Mouse (Mus musculus) right cerebral cortex, postnatal 14 days (tissue): ENCODE measurements around the gene Gm37240.

Experiments
- DNase-seq: peaks from one replicate; pipeline ENCODE4 v3.0.0; 2022

Gene Gm37240

DNA sequence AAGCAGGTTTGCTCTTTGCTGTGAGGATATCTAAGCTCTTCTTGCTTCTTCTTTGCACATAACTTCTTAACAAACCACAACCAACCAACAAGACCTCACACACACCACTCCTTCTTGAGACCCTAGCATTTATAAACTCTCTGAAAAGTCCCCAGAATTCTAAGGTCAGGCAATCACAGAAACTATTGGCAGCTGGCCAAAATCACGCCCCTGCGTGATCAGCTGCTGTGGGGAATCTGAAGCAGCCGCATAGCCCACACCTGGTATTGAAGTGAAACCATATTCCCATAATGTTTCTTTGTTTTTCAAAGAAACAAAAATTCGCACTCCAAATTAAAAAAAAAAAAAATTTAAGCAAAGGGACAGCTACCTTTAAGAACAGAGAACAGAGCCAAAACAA lies 141.2 kb downstream of the Gm37240 start:
- DNase-seq: no peak

DNA sequence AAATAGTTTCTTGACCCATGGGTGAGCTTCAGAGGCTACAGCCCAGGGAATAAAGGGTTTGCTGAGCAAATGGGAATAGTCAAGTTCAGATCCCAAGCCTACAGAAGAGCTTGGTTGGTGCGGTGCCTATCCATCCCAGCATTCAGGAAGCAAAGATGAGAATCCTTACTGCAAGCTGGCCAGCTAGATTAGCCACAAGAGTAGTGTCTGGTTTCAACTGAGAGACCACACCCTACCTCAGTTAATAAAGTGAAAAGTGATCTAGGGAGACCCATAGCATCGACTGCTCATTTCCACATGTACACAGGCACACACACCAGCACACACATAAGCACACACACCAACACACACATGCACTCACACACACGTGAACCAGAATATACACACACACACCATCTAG lies 145.6 kb downstream of the Gm37240 start:
- no peak for DNase-seq

DNA sequence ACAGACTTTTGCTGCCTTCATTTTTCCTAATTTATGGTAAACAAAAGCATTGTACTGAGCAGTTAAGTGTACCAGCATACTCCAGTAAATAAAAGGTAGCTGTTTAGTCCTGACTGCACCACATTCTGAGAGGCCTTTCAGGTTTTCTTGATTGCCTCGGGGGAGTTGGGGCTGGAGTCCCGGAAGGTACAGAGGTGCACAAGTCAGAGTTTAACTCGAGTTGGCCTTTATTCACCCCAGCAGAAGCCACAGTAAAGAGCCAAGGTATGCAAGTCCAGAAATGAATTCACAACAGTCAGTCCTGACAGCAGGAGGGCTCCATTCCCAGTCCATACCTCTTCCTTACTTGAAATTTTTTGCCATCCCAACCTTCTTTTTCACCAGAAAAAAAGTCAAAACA lies 148.7 kb downstream of the Gm37240 start:
- no peak for DNase-seq

DNA sequence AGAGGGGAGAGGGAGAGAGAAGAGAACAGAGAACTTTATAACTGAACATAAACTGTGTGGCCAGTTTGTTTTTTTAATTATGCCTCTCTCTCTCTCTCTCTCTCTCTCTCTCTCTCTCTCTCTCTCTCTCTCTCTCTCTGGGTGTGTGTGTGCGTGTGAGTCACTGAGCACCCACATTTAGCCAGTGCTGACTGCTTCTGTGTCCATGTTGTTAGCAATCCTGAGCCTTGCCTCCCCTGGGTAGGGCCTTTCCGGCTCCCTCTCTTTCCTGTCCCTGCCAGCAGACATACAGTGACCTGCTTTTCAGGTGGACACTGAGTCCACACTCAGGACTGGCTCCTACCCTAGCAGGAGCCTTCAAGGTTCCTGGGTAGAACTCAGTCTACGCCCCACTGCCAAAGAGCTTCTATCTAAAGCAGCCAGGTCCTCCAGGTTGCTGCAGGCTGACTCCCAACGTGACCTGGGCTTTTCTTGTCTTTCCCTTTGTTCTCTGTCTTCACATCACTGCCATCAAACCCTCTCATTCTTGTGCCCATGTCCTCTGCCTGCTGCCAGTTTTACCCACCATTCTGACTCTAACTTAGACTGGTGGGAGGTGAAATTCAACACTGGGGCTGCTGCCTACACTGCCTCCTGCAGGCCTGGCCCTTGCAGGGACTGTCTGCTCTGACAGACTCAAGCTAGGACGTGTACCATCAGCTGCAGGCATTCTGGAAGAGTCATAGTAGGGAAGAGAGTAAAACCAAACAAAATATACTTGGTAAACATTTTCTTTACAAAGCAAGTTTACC lies 153.2 kb downstream of the Gm37240 start:
- DNase-seq: no peak

DNA sequence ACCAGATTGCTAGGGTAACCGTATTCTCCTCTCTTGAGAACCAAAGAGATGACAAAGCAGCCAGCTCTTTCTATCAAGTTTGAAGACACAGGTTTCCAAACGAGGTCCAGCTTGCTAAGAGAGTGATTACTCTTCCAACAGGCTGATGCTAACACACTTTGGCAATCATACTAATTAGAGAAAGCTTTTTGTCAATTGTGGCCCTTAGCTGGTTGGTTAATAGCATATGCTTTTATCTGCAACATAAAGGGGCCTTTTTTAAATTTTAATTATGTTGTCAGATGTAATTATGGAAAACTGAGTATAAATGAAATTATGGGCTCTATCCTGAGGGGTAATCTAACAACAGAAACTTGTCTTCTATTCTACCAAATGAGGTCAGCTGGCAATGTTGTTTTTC lies 160.1 kb downstream of the Gm37240 start:
- no peak for DNase-seq

DNA sequence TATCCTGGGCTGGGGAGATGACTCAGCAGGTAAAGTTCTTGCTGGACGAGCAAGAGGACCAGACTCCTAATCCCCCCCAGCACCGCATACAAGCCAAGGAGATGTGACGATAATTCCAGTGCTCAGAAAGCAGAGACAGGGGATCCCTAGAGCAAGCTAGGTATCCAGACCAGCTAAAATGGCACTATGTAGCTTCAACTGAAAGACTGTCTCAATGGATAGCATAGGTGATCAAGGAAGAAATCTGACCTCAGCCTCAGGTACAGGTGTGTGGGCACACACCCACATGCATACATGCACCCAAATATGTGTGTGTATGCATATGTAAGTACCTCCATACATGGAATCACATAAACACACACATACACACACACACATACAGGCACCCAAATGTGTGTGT lies 161.3 kb downstream of the Gm37240 start:
- no peak for DNase-seq

DNA sequence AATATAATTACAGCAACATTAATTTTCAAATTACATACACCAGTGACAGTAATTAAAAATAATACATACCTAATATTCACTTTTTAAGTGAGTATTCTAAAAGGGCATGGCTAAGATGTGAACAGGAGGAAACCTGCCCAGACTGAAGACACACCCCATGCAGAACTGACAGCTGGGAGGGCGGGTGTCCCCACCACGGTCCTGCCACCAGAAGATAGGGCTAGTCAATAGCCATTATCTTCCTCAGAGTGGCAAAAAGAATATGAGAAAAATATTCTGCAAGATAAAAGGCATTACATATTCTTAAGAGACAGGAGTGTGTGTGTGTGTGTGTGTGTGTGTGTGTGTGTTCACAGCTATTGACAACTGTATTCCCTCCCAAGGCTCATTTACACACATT lies 162.2 kb downstream of the Gm37240 start:
- DNase-seq: no peak

DNA sequence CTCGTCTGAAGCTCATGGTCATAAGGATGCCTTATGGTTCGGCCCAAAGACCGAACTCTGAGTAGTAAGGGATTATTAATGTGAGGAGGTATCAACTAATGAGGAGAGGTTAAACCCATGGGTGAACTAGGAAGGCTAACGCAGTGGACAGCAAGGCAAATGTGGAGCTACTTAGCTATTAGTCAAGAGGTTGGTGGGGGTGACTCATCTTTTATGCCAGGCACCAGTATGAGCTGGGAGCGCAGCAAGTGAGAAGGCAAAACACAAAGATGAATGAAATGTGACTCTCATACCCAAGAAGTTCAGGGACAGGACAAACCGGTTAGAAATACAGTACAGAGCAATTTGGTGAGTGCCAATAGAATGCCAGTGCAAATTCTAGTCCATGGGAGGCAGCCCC lies 164.7 kb downstream of the Gm37240 start:
- DNase-seq: no peak

DNA sequence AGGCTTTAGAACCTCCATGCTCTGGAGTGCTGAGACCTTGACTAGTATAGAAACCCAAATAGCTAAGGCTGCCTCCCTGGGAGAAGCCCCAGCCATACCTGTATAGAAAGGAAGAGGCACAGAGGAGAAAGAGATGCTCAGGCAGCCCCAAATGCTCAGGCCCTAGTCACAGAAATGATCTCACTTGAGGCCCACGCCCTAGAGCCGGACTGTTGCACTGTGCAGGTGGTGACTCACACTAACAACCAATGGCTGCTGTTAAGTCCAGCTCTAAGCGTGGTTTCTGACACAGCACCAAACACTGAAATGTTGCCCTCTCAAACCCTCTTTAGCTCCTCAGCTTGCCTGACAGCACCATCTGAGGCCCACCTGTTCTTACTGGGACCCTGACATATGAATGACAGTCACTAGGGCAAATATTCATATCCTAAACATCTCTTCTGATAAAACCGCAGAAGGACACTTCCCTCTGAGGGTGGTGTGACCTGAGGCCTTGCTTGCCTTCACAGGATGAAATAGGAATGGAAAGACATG lies 171.5 kb downstream of the Gm37240 start:
- DNase-seq: no peak

DNA sequence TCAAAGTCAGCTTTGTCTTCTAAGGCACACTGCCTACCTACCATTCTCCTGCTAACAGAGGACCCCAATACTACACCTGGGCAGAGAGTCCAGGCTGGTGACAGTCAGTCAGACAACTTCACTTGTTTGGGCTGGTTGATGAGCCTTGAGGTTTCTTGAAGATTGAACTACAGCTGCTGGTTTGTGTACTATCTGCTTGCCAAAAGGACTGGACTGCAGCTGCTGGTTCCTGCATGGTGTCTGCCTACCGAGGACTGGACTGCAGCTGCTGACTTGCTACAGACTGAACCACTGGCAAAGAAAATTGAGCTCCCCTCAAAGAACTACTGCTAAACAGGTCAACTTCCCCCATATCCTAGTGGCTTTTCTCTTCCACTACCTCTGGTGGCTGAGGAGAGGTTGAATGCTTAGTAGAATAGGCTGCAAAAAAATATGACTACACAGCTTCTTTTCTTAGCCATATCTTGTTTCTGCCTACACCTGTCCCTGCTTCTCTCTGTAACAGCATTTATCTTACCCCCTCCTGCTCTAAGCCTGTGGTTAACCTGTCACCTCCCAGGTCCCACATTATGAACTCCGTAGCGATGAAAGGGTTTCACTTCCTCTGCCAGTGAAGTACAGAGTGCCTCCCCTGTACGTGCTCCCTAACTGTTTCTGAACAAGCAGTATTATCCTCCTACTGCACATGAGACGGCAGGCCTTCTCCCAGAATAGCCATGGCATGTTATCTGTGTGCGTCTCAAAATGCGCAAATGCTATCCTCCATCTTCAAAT lies 173.2 kb downstream of the Gm37240 start:
- DNase-seq: no peak

DNA sequence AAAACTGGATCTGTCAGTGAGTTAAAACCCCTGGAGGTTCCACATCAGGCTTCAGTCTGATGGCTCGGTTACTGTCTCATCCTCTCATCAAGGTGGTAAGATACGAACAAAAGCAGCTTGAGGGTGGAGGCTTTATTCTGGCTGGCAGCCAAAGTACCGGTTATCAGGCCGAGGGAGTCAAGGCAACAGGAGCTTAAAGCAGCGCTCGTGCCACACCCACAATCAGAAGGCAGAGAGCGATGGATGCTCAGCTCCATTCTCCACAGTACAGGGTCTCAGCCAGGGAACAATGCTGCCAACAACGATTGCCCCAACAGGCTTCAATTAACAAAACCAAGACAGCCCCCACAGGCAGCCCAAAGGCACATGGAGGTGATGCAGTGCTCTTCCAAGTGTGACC lies 176.6 kb downstream of the Gm37240 start:
- no peak for DNase-seq

DNA sequence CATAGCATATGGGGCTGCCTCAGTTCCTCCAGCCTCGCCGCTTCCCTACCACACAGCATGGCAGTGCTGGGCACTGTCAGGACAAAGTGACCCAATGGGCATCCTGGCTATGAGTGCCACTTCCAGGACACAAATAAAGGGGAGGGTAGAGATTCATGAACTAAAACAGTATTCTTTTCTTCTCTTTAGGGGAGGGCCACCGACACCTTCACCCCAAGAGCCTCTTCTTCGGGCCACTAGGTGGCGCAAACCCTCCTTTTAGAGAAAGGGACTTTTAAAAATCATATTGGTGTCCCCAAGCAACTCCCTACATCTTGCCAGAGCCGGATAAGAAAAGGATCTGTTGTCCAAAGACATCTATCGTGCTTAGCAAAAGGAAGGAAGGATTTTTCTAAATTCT lies 179.9 kb downstream of the Gm37240 start:
- peak; percentile 49 for DNase-seq

DNA sequence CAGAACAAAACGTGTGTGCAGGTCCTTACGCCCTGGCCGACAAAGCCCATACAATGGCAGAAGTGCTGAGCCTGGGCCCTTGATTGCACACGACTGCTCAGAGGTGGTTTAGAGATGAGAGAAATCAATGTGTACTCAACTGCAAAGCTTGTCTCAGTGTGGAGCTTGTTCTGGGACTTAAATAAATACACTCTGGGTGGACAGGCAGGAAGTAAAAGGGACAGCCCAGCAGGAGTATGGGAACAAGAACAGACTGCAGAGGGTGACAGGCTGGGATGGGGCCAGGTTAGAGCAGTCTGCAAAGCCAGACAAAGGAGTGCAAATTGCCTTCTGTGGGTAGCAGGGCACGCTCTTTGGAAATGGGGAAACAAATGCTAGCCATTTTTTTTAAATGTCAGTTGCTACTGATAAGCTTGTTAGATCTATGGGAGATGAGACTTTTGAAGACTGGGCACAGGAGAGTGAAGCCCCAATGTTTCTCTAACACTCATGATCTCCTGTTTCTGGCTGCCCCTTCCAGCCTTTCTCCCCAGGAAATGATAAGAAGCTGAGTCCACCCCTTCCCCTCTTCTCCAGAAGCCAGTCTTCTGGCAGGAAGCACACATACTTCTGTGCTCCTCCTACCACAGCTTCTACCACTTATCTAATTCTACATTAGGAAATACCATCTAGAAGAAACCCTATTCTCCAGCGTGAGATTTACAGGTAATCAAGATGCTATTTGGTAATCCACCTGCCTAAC lies 184.0 kb downstream of the Gm37240 start:
- DNase-seq: no peak

DNA sequence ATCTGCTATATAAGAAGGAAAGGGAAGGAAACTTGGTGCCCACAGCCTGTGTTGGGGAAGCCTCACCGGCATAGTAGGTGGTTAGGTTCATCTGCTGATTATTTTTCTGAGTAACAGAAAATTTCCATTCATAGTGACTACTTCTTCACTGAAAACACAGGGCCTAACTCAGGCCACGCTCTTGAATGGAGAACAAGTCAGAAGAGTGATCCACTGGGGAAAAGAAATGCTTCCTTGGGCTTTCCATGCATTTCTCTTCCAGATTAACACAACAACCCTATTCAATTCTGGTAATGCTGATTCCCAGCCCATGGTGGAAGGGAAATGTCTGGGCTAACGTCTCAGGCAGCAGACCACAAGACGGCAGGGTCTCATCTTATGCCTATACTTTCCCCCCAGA lies 188.8 kb downstream of the Gm37240 start:
- no peak for DNase-seq

DNA sequence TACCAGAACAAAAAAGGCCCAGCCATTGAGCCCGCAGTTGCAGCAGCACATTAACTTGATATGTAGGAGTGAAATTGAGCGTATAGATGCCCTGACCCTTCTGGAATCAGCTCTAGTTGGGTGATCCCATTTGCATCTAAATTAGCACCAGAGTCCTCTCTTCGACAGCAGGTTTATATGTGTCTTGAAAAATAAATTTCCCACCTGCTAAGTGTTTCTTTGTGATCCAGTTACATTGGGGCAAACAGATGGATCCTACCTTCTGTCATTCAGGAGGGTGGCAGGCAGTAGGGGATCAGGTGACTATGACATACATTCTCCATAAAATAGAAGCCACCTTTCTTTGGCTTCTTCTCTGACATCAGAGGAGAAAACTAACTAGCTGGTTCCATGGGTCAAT lies 192.3 kb downstream of the Gm37240 start:
- DNase-seq: no peak

DNA sequence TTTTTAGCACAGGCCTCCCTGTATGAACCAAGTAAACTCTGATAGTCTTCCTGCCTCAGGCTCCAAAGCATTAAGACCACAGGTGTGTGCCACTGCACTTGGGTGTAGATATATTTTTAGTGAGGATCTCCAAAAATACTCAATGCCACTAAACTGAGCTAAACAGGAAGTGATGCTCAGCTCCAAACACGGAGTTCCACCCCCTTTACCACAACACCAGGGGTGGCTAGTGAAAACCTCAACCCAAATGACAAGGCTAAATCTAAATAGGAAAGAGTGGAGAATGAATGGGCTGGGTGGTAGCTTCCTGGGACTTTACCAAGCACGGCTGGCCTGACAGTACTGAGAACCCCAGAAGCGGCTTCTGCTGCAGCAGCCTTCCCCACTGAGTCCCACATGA lies 194.3 kb downstream of the Gm37240 start:
- no peak for DNase-seq

DNA sequence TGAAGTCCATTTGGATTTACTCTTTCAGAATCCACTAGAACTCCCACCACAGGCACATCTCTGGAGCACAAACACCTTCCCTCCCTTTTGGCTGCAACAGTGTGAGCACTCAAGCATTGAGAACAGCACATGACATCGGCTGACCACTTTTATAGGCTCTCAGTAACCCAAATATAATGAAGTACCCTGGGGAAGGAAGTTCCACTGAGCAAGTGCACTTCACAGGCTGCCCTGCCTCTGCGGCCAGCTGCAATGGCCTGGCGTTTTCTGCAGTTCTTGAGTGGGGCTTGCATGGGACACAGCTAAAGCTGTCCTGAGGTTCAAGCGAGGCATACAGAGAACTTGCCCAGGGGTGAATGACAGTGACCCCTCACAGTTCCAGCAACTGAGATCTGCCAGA lies 196.2 kb downstream of the Gm37240 start:
- no peak for DNase-seq

DNA sequence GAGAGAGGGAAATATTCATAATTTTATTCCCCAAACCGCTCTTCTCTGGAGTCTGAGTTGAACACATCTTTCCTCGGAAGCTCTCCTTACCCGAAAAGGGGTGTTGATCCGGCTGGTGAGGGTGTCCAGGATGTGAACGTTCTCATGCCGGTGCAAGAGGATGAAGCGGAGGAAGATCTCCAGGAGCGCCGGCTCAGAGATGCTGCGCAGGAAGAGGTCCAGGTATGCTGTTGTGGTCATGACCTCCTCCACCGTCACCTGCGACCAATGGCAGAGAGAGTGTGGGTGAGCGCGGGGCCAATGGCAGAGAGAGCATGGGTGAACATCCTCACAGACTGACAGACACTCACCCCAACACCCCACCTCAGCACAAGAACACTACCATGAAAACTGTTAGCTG lies 199.0 kb downstream of the Gm37240 start:
- DNase-seq: no peak

DNA sequence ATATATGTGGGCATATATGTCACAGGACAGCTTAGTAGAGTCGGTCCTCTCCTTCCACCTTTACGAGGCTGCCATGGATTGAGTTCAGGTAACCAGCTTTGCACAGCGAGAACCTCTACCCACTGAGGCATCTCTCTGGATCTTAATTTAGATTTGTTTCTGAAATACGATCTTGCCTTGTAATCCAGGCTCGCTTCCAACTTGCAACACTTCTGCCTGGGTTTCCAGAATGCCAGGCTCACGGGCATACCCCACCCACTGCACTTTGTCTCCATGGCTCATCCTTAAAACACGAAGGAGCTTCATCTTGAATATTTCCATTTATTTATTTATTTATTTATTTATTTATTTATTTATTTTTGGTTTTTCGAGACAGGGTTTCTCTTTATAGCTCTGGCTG lies 202.0 kb downstream of the Gm37240 start:
- DNase-seq: no peak

DNA sequence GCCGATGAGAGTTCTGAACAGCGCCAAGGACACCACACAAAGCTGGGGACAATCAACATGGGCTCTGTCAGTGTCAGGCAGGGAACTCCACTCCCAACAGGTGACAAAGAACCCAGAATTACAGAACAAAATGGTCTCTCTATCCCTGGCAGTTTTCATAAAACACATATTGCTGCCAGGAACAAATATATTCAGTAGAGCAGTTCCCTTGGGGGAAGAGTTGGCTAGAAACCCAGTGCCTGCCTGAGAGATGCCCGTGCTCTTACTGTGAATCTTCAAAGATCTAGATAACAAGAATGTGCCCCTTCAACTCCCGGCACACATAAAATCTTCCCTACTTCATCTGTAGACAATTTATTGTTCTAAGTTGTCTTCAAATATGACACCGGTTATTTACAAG lies 203.7 kb downstream of the Gm37240 start:
- no peak for DNase-seq

DNA sequence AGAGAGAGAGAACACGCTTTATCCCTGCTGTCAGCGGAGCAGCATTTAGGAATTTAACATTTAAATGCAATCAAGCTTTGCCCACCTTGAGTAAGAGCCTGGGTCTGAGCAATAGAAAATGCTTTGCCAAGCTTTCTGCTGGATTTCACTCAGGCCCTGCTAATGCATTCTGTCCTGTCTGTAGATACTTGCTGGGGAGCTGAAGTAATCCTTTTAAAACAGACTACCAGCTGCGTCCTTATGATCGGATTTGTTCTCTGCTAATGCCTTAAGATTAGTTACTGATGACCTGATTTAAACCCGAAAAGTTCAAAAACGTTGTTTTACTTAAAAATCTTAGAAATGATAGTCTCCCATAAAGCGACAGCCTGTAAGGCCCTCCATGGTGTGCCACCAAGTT lies 206.2 kb downstream of the Gm37240 start:
- no peak for DNase-seq

DNA sequence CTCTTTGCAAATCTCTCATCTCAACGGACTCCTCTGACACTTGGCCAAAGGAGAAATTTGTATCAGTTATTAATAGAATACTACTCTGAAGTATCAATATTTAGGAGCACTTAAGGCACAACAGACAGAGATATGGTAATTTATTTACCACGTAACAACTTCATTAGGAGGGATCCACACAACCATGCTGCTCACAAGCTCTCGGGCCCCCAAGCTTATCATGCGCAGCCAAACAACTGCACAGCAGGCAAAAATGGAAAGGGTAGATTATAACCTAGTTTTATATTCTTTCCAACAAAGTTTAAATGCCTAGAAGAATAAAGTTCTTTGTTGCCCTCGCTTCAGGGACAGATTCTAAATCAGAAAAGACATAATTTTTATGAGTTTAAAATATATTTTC lies 207.4 kb downstream of the Gm37240 start:
- DNase-seq: no peak

DNA sequence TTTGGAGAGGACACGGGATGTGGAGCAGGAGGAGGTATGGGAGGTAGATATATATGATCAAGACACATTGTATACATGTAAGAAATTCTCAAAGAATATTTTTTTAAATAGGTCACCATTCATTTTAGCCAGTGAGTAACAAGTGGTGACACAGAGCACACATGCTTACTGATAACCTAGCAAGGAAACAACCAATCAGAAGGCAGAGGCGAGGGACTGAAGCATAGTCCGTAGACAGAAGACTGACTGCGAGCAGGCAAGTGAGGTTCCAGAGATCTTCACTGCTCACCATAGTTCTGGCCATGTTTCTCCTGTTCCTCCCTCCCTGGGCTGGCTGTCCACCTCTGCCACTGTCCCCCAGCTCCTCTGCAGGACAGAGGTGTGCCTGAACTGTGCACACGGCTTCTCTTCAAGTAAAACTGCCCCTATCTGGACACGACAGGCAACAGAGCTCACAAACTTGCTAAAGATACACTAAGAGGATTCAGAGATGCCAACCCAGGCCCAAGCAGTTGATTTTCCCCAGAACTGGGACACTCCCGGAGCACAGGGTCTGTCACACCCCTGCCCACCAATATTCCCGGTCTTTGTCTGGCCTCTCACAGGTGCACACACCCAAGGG lies 207.9 kb downstream of the Gm37240 start:
- DNase-seq: no peak
